Mouse (Mus musculus) heart, postnatal 4 days (tissue): ENCODE measurements at regions not wholly inside any gene's neighbourhood (a gene's known extent, or its start where the extent isn't known, plus 50 kb on each side); places are given as distances from the start of the nearest gene placed in this dataset.

Source experiments
- DNase-seq: peaks from one replicate; pipeline ENCODE4 v3.0.0; 2021

DNA sequence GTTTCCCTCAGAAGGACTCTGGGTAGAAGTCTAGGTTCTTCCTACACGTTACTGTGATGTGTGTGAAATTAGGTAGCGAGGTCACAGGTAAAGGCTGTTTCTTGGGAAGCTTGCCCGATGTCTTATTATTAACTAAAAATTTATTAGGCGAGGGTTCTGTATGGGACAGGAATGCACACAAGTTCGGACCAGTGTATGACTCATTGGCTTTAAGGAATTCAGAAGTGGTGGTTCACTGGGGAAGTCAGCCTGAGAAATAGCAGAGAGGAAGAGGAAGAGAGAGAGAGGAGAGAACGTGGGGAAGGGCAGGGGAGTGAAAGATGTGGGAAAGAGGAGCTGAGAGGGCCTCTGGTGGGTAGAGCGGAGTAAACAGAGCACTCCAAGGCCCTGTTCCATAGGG lies 70.8 kb upstream of the Slc38a2 start:
- no peak for DNase-seq

DNA sequence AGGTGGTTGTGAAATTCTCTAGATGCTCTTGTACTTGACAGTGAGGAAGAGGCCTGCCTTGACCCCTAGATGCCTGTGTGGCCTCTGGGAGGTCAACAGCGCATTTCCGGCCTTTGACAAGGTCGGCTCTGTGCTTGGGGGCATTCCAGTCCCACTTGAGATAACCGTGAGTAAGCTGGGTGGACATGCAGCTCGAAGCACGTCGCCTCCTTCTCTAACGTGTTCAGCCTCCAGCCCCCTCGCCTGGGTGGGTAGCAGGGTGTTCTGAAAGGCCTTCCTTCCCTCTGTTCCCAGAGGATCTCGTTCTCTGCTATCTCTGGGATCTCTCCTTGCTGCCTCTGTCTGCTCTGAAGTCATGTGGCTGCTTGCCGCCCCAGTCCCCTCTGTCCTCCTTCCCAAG lies 70.2 kb upstream of the Slc38a2 start:
- peak; percentile 60 for DNase-seq

DNA sequence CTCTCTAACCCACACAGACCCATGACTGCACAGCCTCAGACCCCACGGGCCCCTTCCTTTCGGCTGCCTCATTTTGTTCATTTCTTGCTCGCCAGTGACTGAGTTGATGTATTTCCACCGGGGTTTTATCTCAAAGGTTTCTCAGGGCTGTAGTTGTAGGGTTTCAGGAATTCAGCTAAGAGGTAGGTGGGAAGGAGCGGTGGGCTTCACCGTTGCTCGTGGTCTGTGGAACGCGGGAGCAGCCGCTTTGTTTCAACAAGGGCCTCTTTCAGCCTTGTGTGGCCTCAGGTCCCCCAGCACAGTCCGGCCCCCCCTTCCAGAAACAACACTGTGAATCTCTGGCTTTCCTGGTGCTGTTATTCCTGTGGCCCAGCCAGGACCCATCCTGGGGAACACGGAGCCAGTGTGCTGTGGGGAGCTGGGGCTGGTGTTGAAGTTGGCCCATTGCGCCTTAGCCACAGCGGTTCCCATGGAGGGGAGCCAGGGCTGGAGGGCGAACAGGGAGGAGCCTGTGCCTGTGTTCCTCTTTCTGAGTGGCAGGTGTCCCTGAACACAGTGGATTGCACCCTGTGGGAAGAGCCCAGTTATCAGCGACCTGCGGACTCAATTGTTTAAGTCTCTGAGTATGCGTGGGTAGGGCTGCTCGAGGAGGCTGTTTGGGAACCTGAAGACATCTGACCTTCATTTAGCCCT lies 68.9 kb upstream of the Slc38a2 start:
- peak; percentile 64 for DNase-seq

GRCm38 (mm10) chr15:96767188-96767587 lies 67.7 kb upstream of the Slc38a2 start:
- DNase-seq: no peak

- no peak for DNase-seq
Measured at GRCm38 (mm10) chr15:96766238-96766637, 66.7 kb upstream of the Slc38a2 start.

GRCm38 (mm10) chr15:96763611-96764010 lies 64.1 kb upstream of the Slc38a2 start:
- DNase-seq: no peak

GRCm38 (mm10) chr15:96759078-96759995 lies 59.8 kb upstream of the Slc38a2 start:
- DNase-seq: no peak

DNA sequence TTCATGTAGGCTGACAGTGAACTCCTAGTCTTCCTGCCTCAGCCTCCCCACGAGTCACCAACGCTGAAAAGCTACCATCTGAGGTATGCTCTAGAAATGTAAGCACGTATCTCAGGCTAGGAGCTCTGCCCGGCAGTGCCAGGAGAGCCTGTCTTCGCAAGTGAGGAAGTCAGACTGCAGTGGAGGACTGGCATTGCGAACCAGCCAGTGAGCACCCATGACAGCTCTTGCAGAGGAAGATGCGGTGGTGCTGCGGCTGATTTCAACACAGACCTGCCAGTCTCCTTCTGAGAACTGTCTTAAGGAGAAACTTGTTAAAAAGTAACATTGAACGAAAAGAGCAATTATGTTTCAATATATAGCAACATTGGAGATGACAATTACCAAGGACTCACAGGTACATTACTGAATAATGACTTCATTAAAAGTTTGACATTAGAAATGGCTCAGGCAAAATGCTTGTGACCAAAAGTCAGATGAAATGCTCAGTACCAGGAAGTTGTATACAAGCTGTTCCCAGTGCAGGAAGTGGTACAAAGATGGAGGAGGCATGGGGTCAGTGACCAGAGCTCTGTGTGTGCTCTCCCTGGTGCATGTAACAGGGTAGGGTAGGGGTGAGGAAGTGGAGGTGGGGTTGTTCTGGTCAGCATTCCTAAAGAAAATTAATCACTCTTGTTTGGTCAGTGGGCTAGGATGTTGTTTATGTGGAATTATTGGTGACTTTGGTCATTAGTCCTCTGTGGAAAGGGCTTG lies 58.1 kb upstream of the Slc38a2 start:
- no peak for DNase-seq

DNA sequence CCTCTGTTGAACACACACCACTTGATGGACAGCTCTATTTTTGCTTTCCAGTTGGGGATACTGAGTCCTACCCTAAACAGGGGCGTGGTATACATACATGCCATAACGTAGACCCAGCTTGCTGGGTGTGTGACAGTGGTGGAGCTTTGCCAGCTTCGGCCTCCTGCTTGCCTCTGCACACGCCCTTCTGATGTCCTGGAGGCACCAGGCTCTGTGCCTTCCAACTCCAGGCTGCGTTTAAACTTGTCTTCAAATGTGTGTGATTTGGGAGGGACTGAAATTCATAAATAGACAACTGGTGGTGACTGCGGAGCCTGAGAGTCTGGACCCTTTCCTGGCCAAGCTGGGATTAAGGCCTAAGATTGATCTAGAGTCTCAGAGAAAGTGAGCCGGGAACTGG lies 56.9 kb upstream of the Slc38a2 start:
- DNase-seq: no peak

DNA sequence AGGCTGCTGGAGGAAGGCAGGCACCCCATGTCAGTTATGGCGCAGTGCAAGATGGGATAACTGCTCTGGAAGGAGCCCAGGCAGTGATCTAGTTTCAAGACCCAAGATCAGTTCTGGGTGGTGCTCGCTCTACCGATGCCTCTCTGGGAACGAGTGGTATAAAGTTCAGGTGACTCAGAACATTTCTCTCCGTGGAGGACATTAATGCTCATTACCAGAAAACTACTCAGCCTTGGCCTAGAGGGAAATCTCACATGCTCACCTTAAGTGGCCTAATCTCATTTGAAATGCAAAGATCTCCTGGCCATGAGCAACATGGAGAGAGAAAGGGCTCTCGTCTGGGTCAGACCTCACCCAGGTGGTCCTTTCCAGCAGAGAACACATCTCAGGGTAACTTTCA lies 56.4 kb upstream of the Slc38a2 start:
- DNase-seq: no peak

GRCm38 (mm10) chr15:96755322-96755942 lies 55.9 kb upstream of the Slc38a2 start:
- DNase-seq: no peak

GRCm38 (mm10) chr15:96754079-96754478 lies 54.5 kb upstream of the Slc38a2 start:
- DNase-seq: no peak

GRCm38 (mm10) chr15:96752719-96753118 lies 53.2 kb upstream of the Slc38a2 start:
- DNase-seq: no peak

- DNase-seq: no peak
Measured at GRCm38 (mm10) chr15:96752062-96752358, 52.5 kb upstream of the Slc38a2 start.

DNA sequence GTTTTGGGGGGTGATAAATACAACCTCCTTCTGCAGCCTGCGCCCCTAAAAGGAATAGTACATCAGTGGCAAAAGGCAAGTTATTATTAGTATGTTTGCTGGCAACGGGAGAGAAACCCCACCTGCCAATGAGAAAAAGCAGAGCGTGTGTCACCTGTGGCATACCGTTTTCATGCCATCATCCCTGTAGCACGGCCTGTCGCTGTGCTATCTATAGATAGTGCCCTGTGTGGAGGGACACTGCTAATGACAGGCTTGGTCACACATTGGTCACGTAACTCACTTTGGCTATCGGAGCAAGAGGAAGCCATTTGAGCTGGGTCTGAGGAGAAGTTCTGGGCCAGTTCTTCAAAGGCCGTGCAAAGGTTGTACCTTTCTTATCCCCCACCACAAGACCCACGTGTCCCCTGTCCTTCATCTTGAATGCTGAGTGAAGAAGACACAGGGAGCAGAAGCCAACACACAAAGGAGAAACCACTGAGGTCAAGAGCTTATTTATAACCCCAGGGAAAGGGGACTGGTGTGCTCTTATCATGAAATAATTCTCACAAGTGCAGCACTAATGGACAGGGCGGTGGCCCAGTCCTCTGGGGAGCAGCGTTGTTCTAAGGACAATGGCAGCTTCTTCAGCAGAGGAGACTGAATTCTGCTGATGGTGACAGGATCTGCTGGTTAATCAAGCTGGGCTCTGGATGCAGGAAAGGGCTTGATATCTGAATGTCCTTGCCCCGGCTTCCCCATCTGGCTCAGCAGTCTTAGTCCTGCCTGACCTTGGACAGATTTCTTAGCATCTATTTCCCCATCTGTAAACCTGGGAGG lies 51.9 kb upstream of the Slc38a2 start:
- DNase-seq: peak; percentile 60

- peak; percentile 35 for DNase-seq
Measured at GRCm38 (mm10) chr15:96749534-96750256, 50.2 kb upstream of the Slc38a2 start.
